Mouse (Mus musculus) megakaryocyte, adult 5-6 weeks (primary cell): Measurements from ENCODE around the gene Znfx1. TPM values are rescaled to one million over a fixed set of nuclear protein-coding genes. Genes with fewer than 3 reads are reported as not detected.
A peak's percentile ranks its signal among the peaks of the same experiment; 100 is the strongest.

Source experiments
- ATAC-seq: 2 replicates; pipeline ENCODE4 v1.8.0; 2016; ENCODE audit warnings: mild to moderate bottlenecking, inconsistent platforms; ENCODE audit not compliant: poor library complexity, severe bottlenecking
- total RNA-seq, 2 experiments: library from RNA; stranded (forward) in 1 of 2; stranded (reverse) in 1 of 2; fragments of 153-499, 151-499 nt in 1 of 2; fragments of 221-1000, 200-1000 nt in 1 of 2; gene quantifications; 2 replicates each; pipeline versions ENCODE4 v1.2.3 to v1.2.4; 2015 to 2017

Znfx1 gene
- 28.2 and 29.2 TPM in 2 replicates for total RNA-seq (2015)
- 58.4 and 78.1 TPM in 2 replicates for total RNA-seq (2017)

- peak; percentile 75 for ATAC-seq
These were observed at the start of gene Znfx1 for GRCm38 (mm10) chr2:167062965-167063880. Znfx1 (minus strand) TSS chr2:167063015.

- no peak for ATAC-seq
These were observed 49.4 kb upstream of the Znfx1 start for GRCm38 (mm10) chr2:167112259-167112658.

GRCm38 (mm10) chr2:167109506-167109905, 46.7 kb upstream of the Znfx1 start:
- ATAC-seq: no peak

GRCm38 (mm10) chr2:167103546-167103945, 40.7 kb upstream of the Znfx1 start:
- no peak for ATAC-seq

GRCm38 (mm10) chr2:167101743-167102441, 39.1 kb upstream of the Znfx1 start:
- peak; percentile 96 for ATAC-seq

- ATAC-seq: no peak
These were observed 31.9 kb upstream of the Znfx1 start for GRCm38 (mm10) chr2:167094688-167095087.

- ATAC-seq: peak; percentile 97
These were observed 30.5 kb upstream of the Znfx1 start for GRCm38 (mm10) chr2:167093171-167093900.

GRCm38 (mm10) chr2:167090271-167090670, 27.5 kb upstream of the Znfx1 start:
- ATAC-seq: no peak

- ATAC-seq: no peak
These were observed 24.0 kb upstream of the Znfx1 start for GRCm38 (mm10) chr2:167086836-167087235.

- no peak for ATAC-seq
These were observed 23.3 kb upstream of the Znfx1 start for GRCm38 (mm10) chr2:167086092-167086491.

GRCm38 (mm10) chr2:167081639-167082038, 18.8 kb upstream of the Znfx1 start:
- peak; percentile 89 for ATAC-seq

- ATAC-seq: no peak; the same call in 1 of the 2 replicates
These were observed 18.3 kb upstream of the Znfx1 start for GRCm38 (mm10) chr2:167081135-167081534.

- ATAC-seq: no peak
These were observed 17.6 kb upstream of the Znfx1 start for GRCm38 (mm10) chr2:167080387-167080786.

- ATAC-seq: no peak
These were observed 16.9 kb upstream of the Znfx1 start for GRCm38 (mm10) chr2:167079535-167080257.

GRCm38 (mm10) chr2:167078931-167079495, 16.2 kb upstream of the Znfx1 start:
- no peak for ATAC-seq

GRCm38 (mm10) chr2:167078486-167078885, 15.7 kb upstream of the Znfx1 start:
- no peak for ATAC-seq

- no peak for ATAC-seq
These were observed 14.6 kb upstream of the Znfx1 start for GRCm38 (mm10) chr2:167077199-167077962.

- no peak for ATAC-seq
These were observed 13.9 kb upstream of the Znfx1 start for GRCm38 (mm10) chr2:167076759-167077158.

- no peak for ATAC-seq
These were observed 13.5 kb upstream of the Znfx1 start for GRCm38 (mm10) chr2:167076352-167076751.
